Mouse (Mus musculus): Measurements from ENCODE around the gene Tbx15. TPM values are rescaled to one million over a fixed set of nuclear protein-coding genes. Genes with fewer than 3 reads are reported as not detected.
A peak's percentile ranks its signal among the peaks of the same experiment; 100 is the strongest.

Tbx15 gene
- polyA plus RNA-seq, 1 experiment from 2014 or later = 28.0 TPM

GRCm38 (mm10) chr3:99338756-99339155, 98.6 kb downstream of the Tbx15 start:
- Histone ChIP-seq H3K9me3 (no peaks in the 10 kb centered on the region), H3K4me2 (replicated peaks) (no peak overlapping the region), H3K4me1 (0 out of 2 replicates have a peak, but pooled peaks cover 3% of the 10 kb centered on the region), H3K36me3 (peaks cover 64% of the 10 kb centered on the region), H3K9ac (no peak overlapping the region), H3K27me3 (no peaks in the 10 kb centered on the region), H3K4me3 (no peak overlapping the region), H3K27ac (no peak overlapping the region)
- ATAC-seq (ENCODE audit: low FRiP score, low read depth) = no peak
- 74% methylated on average over 1 of the region's 1 CpGs for WGBS

- Histone ChIP-seq H3K4me1 (no peaks in the 10 kb centered on the region), H3K4me3 (no peak overlapping the region), H3K9me3 (no peaks in the 10 kb centered on the region), H3K9ac (no peak overlapping the region), H3K27ac (no peak overlapping the region), H3K36me3 (peaks cover 60% of the 10 kb centered on the region), H3K4me2 (replicated peaks) (no peak overlapping the region), H3K27me3 (no peaks in the 10 kb centered on the region)
- WGBS = 86% methylated on average over 3 of the region's 3 CpGs
- no peak for ATAC-seq (ENCODE audit: low FRiP score, low read depth)
These were observed 99.8 kb downstream of the Tbx15 start for GRCm38 (mm10) chr3:99340021-99340420.

GRCm38 (mm10) chr3:99379616-99380250, 139.6 kb downstream of the Tbx15 start:
- H3K9ac ChIP-seq = no peak overlapping the region
- no peak overlapping the region for H3K27ac ChIP-seq
- H3K4me1 ChIP-seq = no peaks in the 10 kb centered on the region
- H3K36me3 ChIP-seq = no peaks in the 10 kb centered on the region
- 75% methylated on average over 2 of the region's 2 CpGs for WGBS
- H3K27me3 ChIP-seq = no peaks in the 10 kb centered on the region
- H3K4me3 ChIP-seq = no peak overlapping the region
- H3K9me3 ChIP-seq = no peaks in the 10 kb centered on the region
- H3K4me2 ChIP-seq (replicated peaks) = no peak overlapping the region
- ATAC-seq (ENCODE audit: low FRiP score, low read depth) = 0 out of 2 replicates have a peak, but pooled peaks have one; percentile 44

- WGBS = 24% methylated on average over 3 of the region's 4 CpGs
- no peaks in the 10 kb centered on the region for H3K4me1 ChIP-seq
- no peak overlapping the region for H3K27ac ChIP-seq
- no peak overlapping the region for H3K9ac ChIP-seq
- no peaks in the 10 kb centered on the region for H3K27me3 ChIP-seq
- no peak for ATAC-seq (ENCODE audit: low FRiP score, low read depth)
- H3K36me3 ChIP-seq = no peaks in the 10 kb centered on the region
- H3K4me3 ChIP-seq = no peak overlapping the region
- H3K4me2 ChIP-seq (replicated peaks) = no peak overlapping the region
- no peaks in the 10 kb centered on the region for H3K9me3 ChIP-seq
These were observed 146.9 kb downstream of the Tbx15 start for GRCm38 (mm10) chr3:99387127-99387526.

Small RNA genes within 50 kb of the gene (microRNA-seq; reads per million reads assigned to microRNA genes)
- gene Mir6481 = not detected

Other genes starting within 250 kb of the Tbx15 start
- 8.8 and 9.8 TPM in 2 replicates for gene Wars2, start 99.3 kb upstream of the Tbx15 start, polyA plus RNA-seq (2015; fragmentation: Nextera tagmentation; extraction: Ambion mirVana)